Mouse (Mus musculus): ENCODE measurements at regions not wholly inside any gene's neighbourhood (a gene's known extent, or its start where the extent isn't known, plus 50 kb on each side); places are given as distances from the start of the nearest gene placed in this dataset.

GRCm38 (mm10) chrX:19597302-19597701 lies 116.2 kb upstream of the Tex13c3 start:
- DNase-seq (ENCODE audit: low spot score), result peak; percentile 4

DNA sequence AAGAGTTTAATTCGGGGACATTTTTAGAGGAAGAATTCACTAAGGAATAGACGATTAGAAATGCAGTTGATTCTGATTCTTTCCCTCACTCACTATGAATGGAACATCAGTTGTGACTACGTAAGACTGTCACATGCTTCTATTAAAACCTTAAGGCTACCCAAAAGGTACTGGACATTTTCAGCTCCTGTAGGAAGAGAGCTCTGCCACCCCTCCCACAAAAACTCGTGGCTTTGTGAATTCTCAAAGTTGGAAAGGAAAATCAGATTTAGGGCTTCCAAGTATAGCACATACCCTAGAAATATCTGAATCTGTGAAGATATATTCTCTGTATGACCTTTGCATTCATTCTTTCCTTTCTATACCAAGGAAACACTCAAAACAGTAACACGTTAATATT lies 74.8 kb upstream of the Tex13c3 start:
- no peak for DNase-seq (ENCODE audit: low spot score)
